Mouse (Mus musculus) liver, embryonic 14.5 days (tissue): ENCODE results near the gene Siah3.

ENCODE experiments used
- CTCF ChIP-seq: IDR thresholded peaks from 2 replicates; pipeline ENCODE4 v1.5.1; 2016; ENCODE audit warnings: antibody characterized with exemption, low read depth, control low read depth
- EP300 ChIP-seq: IDR thresholded peaks from 2 replicates; pipeline ENCODE4 v1.6.1; 2016; ENCODE audit warnings: antibody characterized with exemption, low read depth

DNA sequence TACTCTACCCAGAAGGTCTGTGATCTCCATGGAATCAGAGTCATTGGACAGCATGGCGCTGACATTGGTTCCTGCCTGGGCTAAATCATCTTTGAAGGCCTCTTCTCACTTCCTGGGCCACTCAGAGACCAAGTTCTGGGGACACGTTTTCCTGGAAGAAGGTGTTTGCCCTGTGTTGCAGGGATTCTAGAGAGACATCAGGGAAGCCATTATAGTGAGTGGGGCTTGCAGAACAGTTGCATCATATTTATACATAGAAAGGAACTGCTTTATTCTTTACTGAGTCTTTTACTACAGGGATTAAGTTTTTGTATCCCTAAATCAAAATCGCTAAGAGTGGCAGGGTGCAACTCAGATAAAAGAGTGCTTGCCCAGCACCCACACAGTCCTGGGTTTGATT, 37.1 kb upstream of the Siah3 start:
- TF ChIP-seq CTCF = no peak
- TF ChIP-seq EP300 = no peak
